Mouse (Mus musculus) urinary bladder, postnatal 4 days (tissue): ENCODE measurements around the gene Ssxb6.
"Not testable (repeated sequence)": the region's sequence is repeated elsewhere in the genome, so short reads cannot be mapped to it uniquely, and the experiment has no call there.

ENCODE experiments used
- DNase-seq, 2 experiments: peaks; one replicate each; pipeline ENCODE4 v3.0.0; 2021 to 2022; ENCODE audit warnings: low spot score in 2 of 2

The Ssxb6 gene

DNA sequence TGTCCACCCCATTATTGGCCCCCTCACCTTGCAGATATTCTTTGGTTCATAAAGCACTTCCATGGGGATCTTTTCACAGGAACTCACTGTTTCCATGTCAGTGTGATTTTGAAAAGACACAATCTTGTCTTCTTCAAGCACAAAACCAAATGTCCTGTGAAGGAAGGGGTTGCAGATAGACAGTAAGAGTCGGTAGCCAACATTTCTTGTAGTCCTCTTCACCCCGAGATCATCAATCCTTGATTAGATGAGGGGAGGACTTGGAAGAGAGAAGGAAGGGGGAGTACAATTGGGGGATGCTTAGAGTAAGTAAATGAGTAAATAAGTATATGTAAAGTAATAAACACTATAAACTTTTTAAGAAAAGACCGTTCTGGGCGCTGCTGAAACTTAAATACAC, at the start of gene Ssxb6:
Gene Ssxb6 (minus strand): TSS at position 101 of the 400 bp plus-strand sequence.
- DNase-seq = not testable (repeated sequence)

- not testable (repeated sequence) for DNase-seq
These were observed 43.7 kb upstream of the Ssxb6 start, which contains the start of gene Ssxb3 for GRCm38 (mm10) chrX:8591716-8592115. Gene Ssxb3, minus strand, starts transcription at chrX:8591816.

- DNase-seq = no peak
These were observed 23.2 kb downstream of the Ssxb6 start, which contains the start of gene Gm14459 for GRCm38 (mm10) chrX:8524854-8525253. Gene Gm14459, minus strand, starts transcription at chrX:8524954.
